Mouse (Mus musculus): ENCODE data around the gene Ptpn21.
A peak's percentile ranks its signal among the peaks of the same experiment; 100 is the strongest.

Ptpn21 gene

GRCm38 (mm10) chr12:98656873-98657272 lies 80.3 kb downstream of the Ptpn21 start:
- no peak for DNase-seq (ENCODE audit: low spot score)

GRCm38 (mm10) chr12:98644852-98645251 lies 92.4 kb downstream of the Ptpn21 start:
- DNase-seq (ENCODE audit: low spot score): no peak

- no peak for DNase-seq (ENCODE audit: low spot score)
These were observed 108.8 kb downstream of the Ptpn21 start for GRCm38 (mm10) chr12:98628260-98628970.

- peak; percentile 95 for DNase-seq (ENCODE audit: low spot score)
These were observed 109.6 kb downstream of the Ptpn21 start, which contains the start of gene Spata7 for GRCm38 (mm10) chr12:98627392-98628259. Gene Spata7 (plus strand): TSS chr12:98628157.

Measured in embryo, embryonic 10 days (tissue).